Mouse (Mus musculus) heart, postnatal 0 days (tissue): Measurements from ENCODE around the gene Npy5r.

Source experiments
- CTCF ChIP-seq: IDR thresholded peaks from 2 replicates; pipeline ENCODE4 v1.5.1; 2016; ENCODE audit warnings: antibody characterized with exemption, control low read depth, low read depth
- EP300 ChIP-seq: IDR thresholded peaks from 2 replicates; pipeline ENCODE4 v1.6.1; 2016; ENCODE audit warnings: antibody characterized with exemption, low read depth

DNA sequence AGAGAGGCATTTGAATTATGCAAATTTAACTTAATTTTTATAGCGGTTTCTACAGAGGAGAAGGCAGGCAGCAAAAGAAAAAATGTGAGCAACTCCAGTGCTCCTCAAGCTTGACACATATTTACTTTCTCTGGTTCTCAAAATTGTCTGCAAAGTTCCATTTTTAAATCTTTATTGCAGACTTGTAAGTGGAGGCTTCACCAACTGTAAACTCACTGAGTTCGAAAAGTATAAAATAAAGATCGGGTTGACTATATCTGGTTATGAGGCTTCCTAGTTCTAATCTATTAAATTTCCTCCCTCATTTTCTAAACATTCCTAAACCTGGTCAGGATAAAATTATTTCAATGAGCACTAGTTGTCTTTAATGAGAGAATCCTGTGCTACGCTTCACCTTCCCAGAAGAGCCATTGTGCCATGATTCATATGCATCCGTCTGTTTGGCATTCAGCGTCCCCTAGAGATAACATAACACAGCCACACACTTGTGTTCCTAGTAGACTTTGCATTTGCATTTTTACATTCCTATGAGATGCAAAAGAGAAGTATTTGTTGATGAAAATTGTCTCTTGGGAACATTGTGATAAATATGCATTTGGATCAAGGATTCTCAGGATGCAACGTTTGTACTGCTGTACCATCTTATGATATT is 26.5 kb upstream of the Npy5r start:
- TF ChIP-seq CTCF (no peak), EP300 (no peak)
